Mouse (Mus musculus): ENCODE results near the gene Rapgefl1. TPM values are rescaled to one million over a fixed set of nuclear protein-coding genes. Genes with fewer than 3 reads are reported as not detected.
"Not testable (repeated sequence)": the region's sequence is repeated elsewhere in the genome, so short reads cannot be mapped to it uniquely, and the experiment has no call there.

Rapgefl1 gene
- total RNA-seq, 2 experiments from 2014 or later = not detected

DNA sequence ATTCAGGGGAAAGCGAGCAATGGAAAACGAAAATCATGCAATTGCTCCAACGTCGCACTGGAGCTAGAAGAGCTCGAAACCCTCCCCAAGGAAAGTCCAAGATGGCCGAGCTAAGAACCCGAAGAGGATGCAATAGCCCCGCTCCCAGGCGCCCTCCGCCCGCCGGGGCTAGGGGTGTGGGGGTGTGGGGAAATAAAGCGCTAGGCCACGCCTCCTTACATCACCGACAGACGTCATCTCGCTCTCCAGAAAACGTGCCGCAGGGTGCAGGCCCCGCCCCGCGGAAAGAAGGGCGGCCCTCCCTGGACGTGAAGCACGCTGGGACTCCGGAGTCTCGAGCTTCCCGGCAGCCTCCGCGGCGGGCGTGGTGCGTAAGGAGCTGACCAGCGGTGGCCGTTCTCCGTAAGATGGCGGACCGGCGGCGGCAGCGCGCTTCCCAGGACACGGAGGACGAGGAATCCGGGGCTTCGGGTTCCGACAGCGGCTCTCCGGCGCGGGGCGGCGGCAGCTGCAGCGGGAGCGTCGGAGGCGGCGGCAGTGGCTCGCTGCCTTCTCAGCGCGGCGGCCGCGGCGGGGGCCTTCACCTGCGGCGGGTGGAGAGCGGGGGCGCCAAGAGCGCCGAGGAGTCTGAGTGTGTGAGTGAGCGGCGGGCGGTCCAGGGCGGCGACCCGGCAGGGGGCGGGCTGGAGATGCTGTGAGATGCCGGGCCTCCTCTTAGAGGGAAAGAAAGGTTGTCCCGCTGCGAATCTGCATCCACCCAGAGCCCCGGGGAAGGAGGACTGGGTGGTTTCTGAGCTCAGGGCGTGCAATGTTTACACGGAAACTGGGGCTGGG is 26.9 kb upstream of the Rapgefl1 start:
- peak; percentile 96 for ATAC-seq (replicated peaks; ENCODE audit: poor library complexity, severe bottlenecking)

DNA sequence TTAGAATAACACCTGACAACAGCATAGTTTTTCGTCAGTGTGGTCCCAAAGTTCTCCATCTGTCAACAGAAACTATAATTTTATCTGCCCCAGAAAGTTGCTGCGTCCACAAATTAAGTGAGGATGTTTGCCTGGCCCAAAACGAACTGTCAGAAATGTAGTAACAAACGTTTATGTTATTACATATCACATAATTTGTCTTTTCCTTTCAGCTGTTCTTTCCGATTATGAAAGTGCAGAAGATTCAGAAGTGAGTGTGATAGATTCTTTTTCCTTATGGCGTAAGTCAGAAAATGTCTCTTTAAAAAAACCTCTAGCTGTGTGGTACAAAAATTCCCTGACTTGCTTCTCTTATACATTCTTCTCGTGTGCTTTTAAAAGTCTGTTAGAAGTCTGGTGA is 25.9 kb upstream of the Rapgefl1 start:
- ATAC-seq (replicated peaks; ENCODE audit: poor library complexity, severe bottlenecking) = no peak

DNA sequence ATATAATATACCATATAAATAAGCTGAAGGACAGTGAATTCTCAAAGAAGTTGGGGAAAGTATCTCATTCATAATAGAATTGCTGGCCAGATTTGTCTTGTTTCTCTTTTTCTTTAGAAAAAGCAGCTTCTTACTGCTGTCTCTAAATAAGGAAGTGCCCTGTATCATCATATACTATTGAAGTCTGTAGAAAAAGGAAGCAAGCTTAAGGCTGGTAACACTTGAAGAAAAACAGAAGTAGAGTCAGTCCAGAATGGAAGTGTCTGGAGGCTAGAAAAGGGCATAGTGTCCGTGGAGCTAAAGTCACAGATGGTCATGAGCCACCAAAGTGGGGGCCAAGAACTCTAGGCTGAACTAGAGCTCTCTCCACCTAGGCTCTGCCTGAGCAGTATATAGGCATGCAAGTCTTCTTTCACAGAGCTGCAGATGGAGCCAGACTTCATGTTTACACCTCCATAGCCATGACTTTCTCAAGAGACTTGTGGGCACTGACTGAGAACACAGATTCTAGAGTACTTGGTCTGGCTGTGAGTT is 19.8 kb upstream of the Rapgefl1 start:
- peak; percentile 99 for ATAC-seq (replicated peaks; ENCODE audit: poor library complexity, severe bottlenecking)

DNA sequence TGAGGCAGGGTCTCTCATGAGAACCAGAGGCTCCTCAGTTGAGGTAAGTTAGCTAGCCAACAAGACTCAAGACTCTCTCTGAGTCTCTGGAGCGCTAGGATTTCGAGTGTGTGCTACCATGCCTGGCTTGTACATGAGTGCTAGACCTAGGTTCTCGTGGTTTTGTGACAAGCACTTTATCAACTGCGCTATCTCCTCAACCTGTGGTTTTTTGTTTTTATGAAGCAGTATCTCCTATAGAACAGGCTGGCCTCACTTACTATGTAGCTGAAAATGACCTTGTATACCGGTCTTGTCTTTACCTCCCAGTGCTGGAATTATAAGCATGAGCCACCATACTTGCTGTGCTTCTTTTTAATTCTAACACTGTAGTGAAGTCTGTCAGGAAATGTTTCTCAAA is 15.6 kb upstream of the Rapgefl1 start:
- no peak for ATAC-seq (replicated peaks; ENCODE audit: poor library complexity, severe bottlenecking)

DNA sequence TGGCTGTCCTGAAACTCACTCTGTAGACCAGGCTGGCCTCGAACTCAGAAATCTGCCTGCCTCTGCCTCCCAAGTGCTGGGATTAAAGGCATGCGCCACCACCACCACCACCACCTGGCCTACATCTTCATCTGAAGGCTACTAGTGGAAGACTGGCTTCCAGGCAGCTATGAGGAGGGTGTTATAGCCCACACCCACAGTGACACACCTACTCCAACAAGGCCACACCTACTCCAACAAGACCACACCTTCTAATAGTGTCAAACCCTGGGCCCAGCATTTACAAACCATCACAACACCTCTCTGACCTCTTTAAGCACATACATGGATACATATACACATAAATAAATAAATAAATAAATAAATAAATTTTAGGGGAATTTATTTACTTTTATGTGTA is 10.5 kb upstream of the Rapgefl1 start:
- not testable (repeated sequence) for ATAC-seq (replicated peaks; ENCODE audit: poor library complexity, severe bottlenecking)

DNA sequence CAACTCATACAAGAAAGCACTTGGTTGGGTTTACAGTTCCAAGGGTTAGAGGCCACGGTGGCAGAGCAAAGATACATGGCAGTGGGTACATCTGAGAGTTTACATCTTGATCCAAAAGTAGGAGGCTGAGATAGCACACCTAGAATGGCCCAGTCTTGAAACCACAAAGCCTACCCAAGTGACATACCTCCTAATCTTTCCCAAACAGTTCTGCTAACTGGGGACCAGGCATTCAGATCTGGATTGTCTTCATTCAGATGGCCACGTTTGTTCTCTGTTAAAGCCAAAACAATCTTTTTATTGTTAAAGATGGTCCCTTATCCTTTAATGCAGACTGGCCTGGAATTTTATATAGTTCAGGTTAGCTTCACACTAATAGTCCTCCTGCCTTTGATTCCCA is 8.7 kb upstream of the Rapgefl1 start:
- ATAC-seq (replicated peaks; ENCODE audit: poor library complexity, severe bottlenecking) = no peak

DNA sequence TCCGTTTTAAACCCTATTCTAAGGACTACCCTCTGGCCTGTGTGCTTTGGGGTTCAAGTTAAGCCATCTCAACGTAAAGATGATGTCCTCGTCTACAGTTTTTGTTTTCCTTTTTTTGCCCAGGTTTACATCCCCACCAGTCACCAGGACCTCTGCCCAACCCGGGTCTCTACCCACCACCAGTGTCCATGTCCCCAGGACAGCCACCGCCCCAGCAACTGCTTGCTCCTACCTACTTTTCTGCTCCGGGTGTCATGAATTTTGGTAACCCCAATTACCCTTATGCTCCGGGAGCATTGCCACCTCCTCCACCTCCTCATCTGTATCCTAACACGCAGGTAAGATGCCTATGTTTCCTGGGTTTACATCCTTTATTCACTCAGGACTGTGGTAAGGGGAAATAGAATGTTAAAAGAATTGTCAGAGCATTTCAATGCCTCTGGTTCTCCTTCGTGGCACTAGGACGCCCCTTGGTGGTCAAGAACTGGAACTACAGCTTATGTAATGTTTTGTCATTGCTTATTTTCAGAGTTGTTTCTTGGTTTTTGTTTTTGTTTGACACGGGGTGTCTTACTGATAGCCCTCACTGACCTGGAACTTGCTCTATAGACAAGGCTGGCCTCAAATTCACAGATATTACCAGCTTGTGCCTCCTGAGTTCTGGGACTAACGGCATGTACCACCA is 7.4 kb upstream of the Rapgefl1 start:
- peak; percentile 65 for ATAC-seq (replicated peaks; ENCODE audit: poor library complexity, severe bottlenecking)

DNA sequence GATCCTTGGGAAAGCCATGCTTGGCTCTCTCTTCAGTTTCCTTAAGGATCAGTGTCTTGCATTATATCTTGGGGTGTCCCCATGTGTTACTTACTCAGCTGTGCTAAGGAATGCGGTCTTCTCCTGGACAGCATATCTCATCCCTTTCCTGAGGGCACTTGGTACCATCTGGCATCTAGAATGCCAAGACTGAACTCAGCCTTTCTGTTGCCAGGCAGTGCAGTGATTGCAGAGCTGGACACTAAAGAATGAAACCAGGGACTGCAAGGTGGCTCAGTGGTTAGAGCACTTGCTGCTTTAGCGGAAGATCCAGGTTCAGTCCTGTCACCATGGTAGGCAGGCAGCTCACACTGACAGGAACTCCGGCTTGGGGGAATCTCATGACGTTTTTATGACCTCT is 6.7 kb upstream of the Rapgefl1 start:
- no peak for ATAC-seq (replicated peaks; ENCODE audit: poor library complexity, severe bottlenecking)

DNA sequence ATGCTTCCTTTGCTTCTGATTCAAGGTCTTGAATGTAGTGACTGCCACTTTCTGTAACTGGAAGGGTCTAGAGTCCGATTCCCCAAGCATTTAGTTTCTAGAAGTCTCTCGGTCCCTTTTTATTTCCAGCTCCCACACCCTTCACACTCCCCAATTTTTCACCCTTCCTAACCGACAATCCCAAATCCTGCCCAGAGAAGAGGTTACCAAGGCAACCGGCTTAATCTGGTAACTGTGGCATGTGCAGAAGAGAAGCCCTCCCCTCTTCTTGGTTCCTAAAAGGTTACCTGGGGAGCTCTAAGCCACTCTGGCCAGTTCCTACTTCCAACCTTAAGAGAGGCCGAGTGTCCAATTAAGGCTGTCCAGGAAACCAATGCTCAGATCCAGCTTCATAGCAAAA is 1.3 kb upstream of the Rapgefl1 start:
- no peak for ATAC-seq (replicated peaks; ENCODE audit: poor library complexity, severe bottlenecking)

DNA sequence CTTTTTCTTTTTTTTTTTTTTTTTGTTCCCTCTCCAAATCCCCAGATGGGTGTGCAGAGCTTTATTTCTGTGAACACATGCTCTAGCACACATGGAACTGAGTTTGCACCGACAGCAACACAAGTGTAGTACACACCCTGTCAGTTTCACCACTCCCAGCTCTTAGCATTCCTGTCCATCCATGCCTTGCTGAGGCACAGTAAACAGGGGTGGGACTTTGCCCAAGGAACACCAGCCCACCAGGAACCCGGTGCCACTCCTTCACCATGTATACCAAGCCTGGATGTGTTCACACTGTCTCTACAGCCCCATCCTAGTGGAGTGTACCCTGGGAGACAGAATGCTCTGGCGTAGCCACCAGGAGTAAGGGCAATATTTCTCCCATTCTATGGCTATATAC is 860 bp upstream of the Rapgefl1 start:
- no peak for ATAC-seq (replicated peaks; ENCODE audit: poor library complexity, severe bottlenecking)

DNA sequence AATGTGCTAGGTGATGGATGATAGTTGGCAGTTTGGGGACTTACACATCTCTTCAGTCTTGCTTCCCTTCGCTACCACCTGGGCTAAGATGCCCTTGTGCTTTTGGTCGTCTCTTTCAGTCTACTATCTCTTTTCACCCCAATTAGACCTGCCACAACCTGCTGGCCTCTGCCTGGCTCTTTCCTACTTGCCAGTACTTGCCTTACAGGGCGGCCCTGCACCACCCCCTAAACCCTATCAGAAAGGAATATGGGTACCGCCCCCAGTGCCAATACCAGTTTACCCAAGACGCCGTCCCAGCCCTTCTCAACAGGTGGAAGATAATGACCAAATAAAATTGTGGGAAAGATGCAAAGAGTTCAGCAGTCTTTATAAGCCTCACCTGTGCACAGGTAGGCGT is 457 bp upstream of the Rapgefl1 start:
- ATAC-seq (replicated peaks; ENCODE audit: poor library complexity, severe bottlenecking) = no peak

DNA sequence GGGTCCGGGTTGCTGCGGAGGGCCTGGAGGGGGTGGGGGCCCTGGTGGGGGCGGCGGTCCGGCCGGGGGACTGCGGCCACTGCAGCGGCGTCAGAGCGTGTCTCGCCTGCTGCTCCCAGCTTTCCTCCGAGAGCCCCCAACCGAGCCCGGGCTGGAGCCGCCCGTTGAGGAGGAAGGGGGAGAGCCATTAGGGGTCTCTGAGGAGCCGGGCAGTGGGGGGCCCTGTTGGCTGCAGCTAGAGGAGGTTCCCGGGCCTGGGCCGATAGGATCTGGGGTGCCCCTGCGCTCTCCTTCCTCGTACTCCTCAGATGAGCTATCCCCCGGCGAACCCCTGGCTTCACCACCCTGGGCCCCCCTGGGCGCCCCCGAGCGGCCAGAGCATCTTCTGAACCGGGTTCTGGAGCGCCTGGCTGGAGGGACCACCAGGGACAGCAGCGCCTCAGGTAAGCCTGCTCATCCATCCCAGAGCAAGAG is 683 bp downstream of the Rapgefl1 start:
- ATAC-seq (replicated peaks; ENCODE audit: poor library complexity, severe bottlenecking) = 0 out of 2 replicates have a peak, but pooled peaks have one; percentile 10

DNA sequence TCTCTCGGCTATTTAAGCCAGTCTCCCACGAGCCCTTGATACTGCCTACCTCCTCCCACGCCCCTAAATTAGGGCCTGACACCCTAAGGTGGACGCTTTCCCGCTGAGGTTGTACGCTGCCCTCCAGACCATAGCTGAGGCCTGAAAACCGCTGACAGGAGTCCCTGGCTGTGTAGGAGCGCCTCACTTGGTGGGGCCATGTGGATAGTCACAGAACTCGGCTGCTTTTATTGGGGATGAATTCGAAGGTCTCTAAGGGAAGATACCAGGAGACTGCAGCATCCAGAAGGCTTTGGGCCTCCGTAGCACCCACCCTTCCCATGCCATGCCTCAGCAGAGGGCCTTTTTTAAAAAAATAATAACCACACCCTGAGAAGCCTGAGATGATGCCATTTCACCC is 1.3 kb downstream of the Rapgefl1 start:
- ATAC-seq (replicated peaks; ENCODE audit: poor library complexity, severe bottlenecking) = no peak

DNA sequence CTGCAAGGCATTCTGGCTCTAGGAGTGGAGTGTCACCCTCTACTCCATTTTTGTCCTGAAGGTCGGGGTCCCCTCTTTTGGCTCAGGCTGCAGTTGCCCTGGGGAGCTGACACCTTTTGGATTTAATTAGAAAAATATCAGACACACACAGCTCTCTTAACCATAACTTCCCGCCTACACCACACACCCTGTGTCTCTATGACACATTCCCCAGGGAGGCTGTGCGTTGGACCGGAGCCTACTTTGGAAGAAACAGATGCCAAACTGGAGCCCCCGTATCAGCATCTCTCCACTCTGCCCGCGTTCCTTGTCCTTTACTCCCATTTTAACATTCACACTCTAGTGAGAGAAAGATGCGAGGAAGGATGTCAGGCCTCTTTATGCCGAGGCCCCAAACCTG is 1.9 kb downstream of the Rapgefl1 start:
- no peak for ATAC-seq (replicated peaks; ENCODE audit: poor library complexity, severe bottlenecking)

DNA sequence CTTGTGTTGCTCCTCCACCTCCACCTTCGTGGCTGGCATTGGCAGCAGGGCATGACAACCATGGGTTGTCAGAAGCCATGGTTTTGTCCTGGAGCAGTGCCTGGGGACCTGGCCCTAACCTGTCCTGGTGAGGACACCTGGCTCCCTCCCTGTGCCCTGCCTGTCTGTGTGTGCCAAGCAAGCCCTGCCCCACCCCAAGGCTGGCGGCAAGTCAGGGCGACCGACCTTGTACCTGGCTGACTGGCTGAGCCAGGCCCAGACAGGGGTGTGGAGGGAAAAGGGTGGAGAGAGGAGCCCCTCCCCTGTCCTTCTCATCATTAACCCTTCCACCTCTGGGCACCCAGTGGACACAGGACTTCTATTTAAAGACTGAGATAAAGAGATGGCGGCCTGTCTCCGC is 2.8 kb downstream of the Rapgefl1 start:
- ATAC-seq (replicated peaks; ENCODE audit: poor library complexity, severe bottlenecking) = no peak

DNA sequence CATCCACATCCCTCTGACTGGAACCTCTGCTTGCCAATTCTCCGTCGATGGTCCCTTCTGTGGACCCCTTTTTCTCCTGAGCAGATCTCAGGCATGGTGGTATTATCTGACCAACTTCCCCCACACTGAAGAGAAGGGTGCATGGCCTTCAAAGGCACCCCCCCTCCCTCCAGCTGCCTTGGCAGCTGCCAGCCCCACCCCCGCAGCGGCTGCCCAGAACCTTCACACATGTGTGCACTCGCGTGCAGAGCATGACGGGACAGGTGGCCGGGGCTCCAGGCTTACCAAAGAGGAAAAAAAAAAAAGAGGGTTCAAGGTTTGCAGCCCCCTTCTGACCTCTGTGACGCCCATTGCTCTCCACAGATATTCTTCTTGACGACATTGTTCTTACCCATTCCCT is 3.3 kb downstream of the Rapgefl1 start:
- ATAC-seq (replicated peaks; ENCODE audit: poor library complexity, severe bottlenecking) = no peak

DNA sequence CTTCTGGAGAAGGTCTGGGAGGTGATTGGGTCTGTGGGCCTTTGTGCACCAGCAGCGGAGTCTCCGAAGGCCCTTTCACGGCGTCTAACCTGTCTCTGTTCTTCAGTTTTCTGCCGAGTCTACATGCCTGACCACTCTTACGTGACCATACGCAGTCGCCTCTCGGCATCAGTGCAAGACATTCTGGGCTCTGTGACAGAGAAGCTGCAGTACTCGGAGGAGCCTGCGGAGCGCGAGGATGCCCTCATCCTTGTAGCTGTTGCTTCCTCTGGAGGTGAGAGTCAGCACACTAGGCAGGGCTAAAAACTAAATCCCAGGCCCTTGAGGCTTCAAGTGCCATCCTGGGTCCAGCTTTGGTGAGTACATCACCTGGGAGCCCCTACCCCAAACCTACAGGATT is 9.4 kb downstream of the Rapgefl1 start:
- no peak for ATAC-seq (replicated peaks; ENCODE audit: poor library complexity, severe bottlenecking)

DNA sequence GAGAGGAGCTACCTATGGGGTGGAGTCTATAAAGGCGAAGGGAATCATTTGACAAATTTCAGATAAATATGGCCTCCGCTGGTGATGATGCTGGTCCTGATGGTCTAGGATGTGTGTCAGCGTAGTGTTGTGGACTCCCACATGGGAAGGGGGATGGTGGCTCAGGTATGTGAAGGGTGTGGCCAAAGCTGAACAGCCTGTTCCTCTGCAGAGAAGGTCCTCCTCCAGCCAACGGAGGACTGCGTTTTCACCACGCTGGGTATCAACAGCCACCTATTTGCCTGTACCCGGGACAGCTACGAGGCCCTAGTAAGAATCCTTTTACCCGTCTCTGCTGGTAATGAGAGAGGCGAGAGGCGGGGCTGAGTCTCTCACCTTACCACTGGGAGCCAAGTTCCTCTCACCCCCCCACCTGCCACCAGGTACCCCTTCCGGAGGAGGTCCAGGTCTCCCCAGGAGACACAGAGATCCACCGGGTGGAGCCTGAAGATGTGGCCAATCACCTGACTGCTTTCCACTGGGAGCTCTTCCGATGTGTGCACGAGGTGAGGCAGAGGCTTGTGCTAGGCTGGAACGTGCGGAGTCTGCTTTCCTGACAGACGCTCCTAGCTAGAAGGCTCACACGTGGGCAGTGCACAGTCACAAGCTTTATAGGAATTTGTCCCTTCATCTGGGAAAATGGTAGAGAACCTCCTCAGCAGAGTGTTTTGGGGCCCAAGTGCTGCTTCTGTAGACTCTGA is 10.4 kb downstream of the Rapgefl1 start:
- ATAC-seq (replicated peaks; ENCODE audit: poor library complexity, severe bottlenecking) = no peak

DNA sequence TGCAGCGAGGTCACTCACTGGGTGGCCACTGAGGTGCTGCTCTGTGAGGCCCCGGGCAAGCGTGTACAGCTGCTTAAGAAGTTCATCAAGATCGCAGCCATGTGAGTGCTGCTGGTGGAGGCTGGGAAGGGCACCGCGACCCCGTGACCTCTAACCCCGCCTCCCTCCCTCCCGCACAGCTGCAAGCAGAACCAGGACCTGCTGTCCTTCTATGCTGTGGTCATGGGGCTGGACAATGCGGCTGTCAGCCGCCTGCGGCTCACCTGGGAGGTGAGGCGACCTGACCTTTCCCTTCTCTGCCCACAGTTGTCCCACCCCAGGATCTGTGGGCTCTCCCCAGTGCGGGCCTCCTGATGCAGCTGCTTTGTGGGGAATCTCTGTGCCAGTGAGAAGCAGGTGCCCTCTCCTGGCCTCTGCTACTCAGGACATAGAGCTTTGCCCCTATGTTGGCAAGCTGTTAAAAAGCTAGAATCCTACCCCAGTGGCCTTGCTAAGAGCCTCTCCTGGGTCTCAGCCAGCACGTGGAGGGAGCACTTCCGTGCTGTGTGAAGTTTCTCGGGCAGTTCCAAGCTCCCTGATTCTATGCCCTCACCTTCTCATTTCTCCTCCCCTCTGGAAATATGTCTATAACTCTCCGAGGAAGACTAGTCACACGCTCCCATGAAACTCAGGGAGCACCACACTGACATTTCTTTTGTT is 12.8 kb downstream of the Rapgefl1 start:
- ATAC-seq (replicated peaks; ENCODE audit: poor library complexity, severe bottlenecking) = peak; percentile 21; the same call in 1 of the 2 replicates

Measured in granulocyte monocyte progenitor cell, adult 5-6 weeks (primary cell).